Mouse (Mus musculus) lung, embryonic 16.5 days (tissue): ENCODE results near the gene Tmem132d. TPM values are rescaled to one million over a fixed set of nuclear protein-coding genes. Genes with fewer than 3 reads are reported as not detected.

Source experiments
- ATAC-seq: fragments of 200-750 bp; cut with Nextera tagmentation; 2 replicates; pipeline ENCODE4 v1.8.0; 2017; ENCODE audit warnings: low read depth, mild to moderate bottlenecking, moderate library complexity
- H3K27ac ChIP-seq: fragments of 300-500 bp; sonication (generic); 2 replicates; pipeline ENCODE4 v1.5.1; 2014; ENCODE audit warnings: mild to moderate bottlenecking, control low read depth, low read length
- H3K27me3 ChIP-seq: fragments of 300-500 bp; sonication (generic); 2 replicates; pipeline ENCODE4 v1.6.1; 2014; ENCODE audit warnings: low read depth, low read length, mixed read lengths; ENCODE audit not compliant: control insufficient read depth, insufficient read depth
- H3K36me3 ChIP-seq: fragments of 300-500 bp; sonication (generic); 2 replicates; pipeline ENCODE4 v1.6.1; 2014; ENCODE audit warnings: low read length; ENCODE audit not compliant: control insufficient read depth, insufficient read depth
- H3K4me1 ChIP-seq: fragments of 300-500 bp; sonication (generic); replicated peaks from 2 replicates; pipeline ENCODE4 v1.6.1; 2014; ENCODE audit warnings: low read length, mixed read lengths; ENCODE audit not compliant: control insufficient read depth, insufficient read depth
- H3K4me2 ChIP-seq: fragments of 300-500 bp; sonication (generic); 2 replicates; pipeline ENCODE4 v1.6.1; 2014; ENCODE audit warnings: low read depth, low read length, control low read depth
- H3K4me3 ChIP-seq: fragments of 300-500 bp; sonication (generic); 2 replicates; pipeline ENCODE4 v1.5.1; 2014; ENCODE audit warnings: mild to moderate bottlenecking, low read length, control low read depth
- H3K9ac ChIP-seq: fragments of 300-500 bp; sonication (generic); 2 replicates; pipeline ENCODE4 v1.6.1; 2014; ENCODE audit warnings: low read length, control low read depth
- H3K9me3 ChIP-seq: fragments of 300-500 bp; sonication (generic); 2 replicates; pipeline ENCODE4 v1.6.1; 2016; ENCODE audit warnings: low read length; ENCODE audit not compliant: control insufficient read depth
- WGBS: fragments of 180-500 bp; shearing (Covaris S2); extraction: QIAGEN DNeasy Blood & Tissue Kit; methylation state at CpG from one replicate; pipeline ENCODE4 v1.1.7; 2014; 5-methylcytosine and 5-hydroxymethylcytosine counted together
- polyA plus RNA-seq: library from polyadenylated mRNA; unstranded; fragments of >200 nt; fragmentation: Nextera tagmentation; extraction: Ambion mirVana; gene quantifications from 2 replicates; pipeline ENCODE4 v1.2.1, GENCODE M21; 2015

Tmem132d gene
- polyA plus RNA-seq, 1 experiment from 2014 or later, result 0.98 TPM

DNA sequence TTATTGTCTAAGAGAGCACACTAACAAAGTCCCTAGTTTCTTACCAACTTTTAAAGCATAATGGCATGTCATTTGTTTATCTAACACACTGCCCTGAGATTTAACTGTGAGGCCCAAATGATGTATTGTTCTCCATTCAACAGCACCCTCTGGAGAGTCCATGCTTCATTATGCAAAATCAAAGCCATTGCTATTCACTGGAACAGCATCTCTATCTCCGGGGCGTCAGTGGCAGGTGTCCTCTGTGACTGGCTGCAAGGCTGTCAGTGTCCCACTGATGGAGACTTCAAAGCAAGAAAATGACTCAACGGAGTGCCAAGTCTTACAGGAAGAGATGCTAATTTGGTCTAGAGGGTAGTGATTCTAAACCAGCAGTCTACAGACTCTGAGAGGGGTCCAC, 508.8 kb downstream of the Tmem132d start:
- H3K4me1 ChIP-seq, result no peaks in the 10 kb centered on the region
- H3K27me3 ChIP-seq, result no peaks in the 10 kb centered on the region
- H3K4me2 ChIP-seq, result no peak overlapping the region
- no peak overlapping the region for H3K4me3 ChIP-seq
- WGBS, result 64% methylated on average over 3 of the region's 3 CpGs
- no peak for ATAC-seq
- H3K9me3 ChIP-seq, result no peaks in the 10 kb centered on the region
- H3K9ac ChIP-seq, result no peak overlapping the region
- no peaks in the 10 kb centered on the region for H3K36me3 ChIP-seq
- H3K27ac ChIP-seq, result no peak overlapping the region

DNA sequence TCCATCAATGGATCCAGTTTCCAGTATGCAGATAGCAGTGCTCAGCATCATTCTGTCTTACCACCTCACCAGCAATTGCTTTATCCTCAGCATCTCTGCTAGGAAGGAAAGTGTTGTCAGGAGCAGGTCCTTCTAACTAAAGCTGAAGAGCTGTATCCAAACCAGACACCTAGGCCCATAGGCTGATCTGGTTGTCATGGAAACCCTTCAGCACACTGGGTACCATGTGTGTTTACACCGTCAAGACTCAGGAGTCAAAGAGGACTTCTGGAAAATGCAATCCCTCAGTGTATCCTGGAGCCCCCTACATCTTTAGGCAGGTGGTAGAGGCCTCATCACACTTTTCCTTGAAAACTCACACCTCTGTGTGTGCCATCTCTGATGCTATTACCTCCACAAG, 513.7 kb downstream of the Tmem132d start:
- ATAC-seq, result no peak
- Histone ChIP-seq H3K36me3 (no peaks in the 10 kb centered on the region), H3K27me3 (no peaks in the 10 kb centered on the region), H3K27ac (no peak overlapping the region), H3K4me2 (no peak overlapping the region), H3K4me1 (no peaks in the 10 kb centered on the region), H3K9me3 (no peaks in the 10 kb centered on the region), H3K9ac (no peak overlapping the region), H3K4me3 (no peak overlapping the region)
- WGBS, result 53% methylated on average over 1 of the region's 1 CpGs

DNA sequence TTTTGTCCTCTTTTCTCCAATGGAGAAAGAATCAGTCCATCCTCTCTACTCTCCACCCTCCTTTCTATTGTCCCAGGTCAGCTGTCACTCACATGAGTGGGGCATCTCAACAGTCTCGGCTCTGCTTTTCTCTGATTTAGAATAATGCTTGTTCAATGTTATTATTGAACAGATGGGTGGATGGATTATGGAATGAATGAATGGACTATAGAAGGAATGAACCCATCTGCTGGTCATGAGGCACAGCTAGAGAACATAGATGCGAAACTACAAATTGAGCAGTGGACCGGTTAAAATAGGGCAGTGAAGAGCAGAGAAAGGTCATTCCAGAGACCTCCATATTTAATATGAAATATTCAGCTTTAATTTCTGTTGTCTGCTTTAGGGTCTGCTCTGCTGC, 514.5 kb downstream of the Tmem132d start:
- no peaks in the 10 kb centered on the region for H3K27me3 ChIP-seq
- H3K4me2 ChIP-seq, result no peak overlapping the region
- H3K36me3 ChIP-seq, result no peaks in the 10 kb centered on the region
- no peak overlapping the region for H3K9ac ChIP-seq
- H3K27ac ChIP-seq, result no peak overlapping the region
- H3K4me1 ChIP-seq, result no peaks in the 10 kb centered on the region
- no peak overlapping the region for H3K4me3 ChIP-seq
- 88% methylated on average over 3 of the region's 3 CpGs for WGBS
- ATAC-seq, result no peak
- no peaks in the 10 kb centered on the region for H3K9me3 ChIP-seq

DNA sequence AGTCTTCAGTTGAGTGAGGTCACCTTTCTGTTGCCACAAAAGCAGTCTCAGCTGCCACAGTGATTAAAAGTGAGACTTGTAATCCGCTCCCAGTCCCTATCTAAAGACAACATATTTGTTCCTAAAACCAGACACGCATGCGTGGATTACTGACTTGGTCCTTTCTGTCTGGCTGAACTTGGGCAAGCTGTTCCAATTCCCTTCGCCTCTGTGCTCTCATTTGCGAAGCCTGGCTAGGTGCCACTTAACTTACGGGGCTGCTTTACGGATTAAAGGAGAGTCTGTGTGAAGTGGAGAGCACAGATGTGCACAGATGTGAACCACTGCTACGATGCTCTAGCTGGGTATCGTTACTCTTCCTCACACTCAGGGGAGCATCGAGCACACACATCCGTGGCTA, 518.7 kb downstream of the Tmem132d start:
- WGBS, result 81% methylated on average over 11 of the region's 11 CpGs
- no peak overlapping the region for H3K9ac ChIP-seq
- no peak for ATAC-seq
- H3K4me2 ChIP-seq, result no peak overlapping the region
- no peaks in the 10 kb centered on the region for H3K4me1 ChIP-seq
- H3K4me3 ChIP-seq, result no peak overlapping the region
- no peaks in the 10 kb centered on the region for H3K27me3 ChIP-seq
- no peaks in the 10 kb centered on the region for H3K36me3 ChIP-seq
- no peaks in the 10 kb centered on the region for H3K9me3 ChIP-seq
- H3K27ac ChIP-seq, result no peak overlapping the region

DNA sequence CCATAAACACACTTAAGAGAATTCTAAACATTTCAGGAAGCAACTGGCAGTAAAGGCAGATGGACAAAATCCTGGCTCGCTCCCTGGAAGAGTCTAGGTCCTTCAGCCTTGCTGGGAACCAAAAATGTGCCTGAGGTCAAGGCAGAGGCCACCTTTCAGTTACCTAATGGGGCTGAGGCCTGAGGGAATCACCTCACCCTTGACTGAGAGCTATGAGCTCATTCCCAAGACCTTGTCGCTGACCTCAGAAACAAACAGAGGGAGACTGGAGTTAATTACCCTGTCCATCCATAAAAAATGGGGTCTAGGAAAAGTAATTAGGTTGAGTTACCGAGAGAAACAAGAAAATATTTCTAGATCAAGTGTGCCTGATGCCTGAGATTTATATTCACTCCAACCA, 521.3 kb downstream of the Tmem132d start:
- no peak for ATAC-seq
- WGBS, result 45% methylated on average over 3 of the region's 3 CpGs
- H3K27ac ChIP-seq, result no peak overlapping the region
- H3K4me1 ChIP-seq, result no peaks in the 10 kb centered on the region
- H3K4me3 ChIP-seq, result no peak overlapping the region
- H3K27me3 ChIP-seq, result no peaks in the 10 kb centered on the region
- H3K36me3 ChIP-seq, result no peaks in the 10 kb centered on the region
- no peak overlapping the region for H3K4me2 ChIP-seq
- H3K9ac ChIP-seq, result no peak overlapping the region
- no peaks in the 10 kb centered on the region for H3K9me3 ChIP-seq

DNA sequence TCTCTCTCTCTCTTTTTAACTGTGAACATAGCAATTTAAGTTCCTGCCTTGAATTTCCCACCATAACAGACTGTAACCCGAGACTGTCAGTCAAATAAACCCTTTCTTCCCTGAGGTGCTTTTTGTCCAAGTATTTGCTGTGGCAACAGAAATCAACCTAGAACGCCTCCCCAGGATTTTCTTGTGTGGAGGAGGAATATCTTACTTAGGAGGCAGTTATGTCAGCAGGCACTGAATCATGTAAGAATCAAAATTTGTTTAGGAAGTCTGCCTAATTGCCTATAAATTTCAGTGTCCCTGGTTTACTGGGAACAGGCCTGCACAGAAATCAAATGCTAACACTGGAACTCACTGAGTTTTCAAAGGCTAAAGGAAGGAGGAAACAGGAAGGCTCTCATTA, 522.5 kb downstream of the Tmem132d start:
- no peak overlapping the region for H3K4me3 ChIP-seq
- 30% methylated on average over 2 of the region's 2 CpGs for WGBS
- H3K27me3 ChIP-seq, result no peaks in the 10 kb centered on the region
- no peaks in the 10 kb centered on the region for H3K4me1 ChIP-seq
- no peaks in the 10 kb centered on the region for H3K36me3 ChIP-seq
- H3K9me3 ChIP-seq, result no peaks in the 10 kb centered on the region
- H3K27ac ChIP-seq, result no peak overlapping the region
- no peak overlapping the region for H3K4me2 ChIP-seq
- no peak overlapping the region for H3K9ac ChIP-seq
- no peak for ATAC-seq

DNA sequence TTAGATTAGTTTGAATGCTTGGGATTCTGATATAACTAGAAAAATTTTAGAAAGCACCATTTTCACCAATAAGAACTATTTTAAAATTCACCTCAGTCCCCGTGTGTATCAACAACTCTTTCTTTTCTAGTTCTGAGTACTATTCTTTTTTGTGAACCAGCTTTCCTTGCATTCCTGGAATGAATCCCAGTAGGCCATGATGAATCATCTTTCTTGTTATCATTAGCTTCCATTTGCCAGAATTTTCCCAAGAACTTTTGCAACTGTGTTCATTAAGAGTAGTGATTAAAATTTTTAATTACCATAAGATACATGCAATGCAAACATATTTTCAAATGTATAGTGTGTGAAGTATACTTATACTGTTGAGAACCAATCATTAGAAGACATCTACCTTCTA, 537.7 kb downstream of the Tmem132d start:
- Histone ChIP-seq H3K4me2 (no peak overlapping the region), H3K27me3 (no peaks in the 10 kb centered on the region), H3K4me3 (no peak overlapping the region), H3K9ac (no peak overlapping the region), H3K27ac (no peak overlapping the region), H3K9me3 (no peaks in the 10 kb centered on the region), H3K4me1 (no peaks in the 10 kb centered on the region), H3K36me3 (no peaks in the 10 kb centered on the region)
- ATAC-seq, result no peak
- 77% methylated on average over 1 of the region's 1 CpGs for WGBS

DNA sequence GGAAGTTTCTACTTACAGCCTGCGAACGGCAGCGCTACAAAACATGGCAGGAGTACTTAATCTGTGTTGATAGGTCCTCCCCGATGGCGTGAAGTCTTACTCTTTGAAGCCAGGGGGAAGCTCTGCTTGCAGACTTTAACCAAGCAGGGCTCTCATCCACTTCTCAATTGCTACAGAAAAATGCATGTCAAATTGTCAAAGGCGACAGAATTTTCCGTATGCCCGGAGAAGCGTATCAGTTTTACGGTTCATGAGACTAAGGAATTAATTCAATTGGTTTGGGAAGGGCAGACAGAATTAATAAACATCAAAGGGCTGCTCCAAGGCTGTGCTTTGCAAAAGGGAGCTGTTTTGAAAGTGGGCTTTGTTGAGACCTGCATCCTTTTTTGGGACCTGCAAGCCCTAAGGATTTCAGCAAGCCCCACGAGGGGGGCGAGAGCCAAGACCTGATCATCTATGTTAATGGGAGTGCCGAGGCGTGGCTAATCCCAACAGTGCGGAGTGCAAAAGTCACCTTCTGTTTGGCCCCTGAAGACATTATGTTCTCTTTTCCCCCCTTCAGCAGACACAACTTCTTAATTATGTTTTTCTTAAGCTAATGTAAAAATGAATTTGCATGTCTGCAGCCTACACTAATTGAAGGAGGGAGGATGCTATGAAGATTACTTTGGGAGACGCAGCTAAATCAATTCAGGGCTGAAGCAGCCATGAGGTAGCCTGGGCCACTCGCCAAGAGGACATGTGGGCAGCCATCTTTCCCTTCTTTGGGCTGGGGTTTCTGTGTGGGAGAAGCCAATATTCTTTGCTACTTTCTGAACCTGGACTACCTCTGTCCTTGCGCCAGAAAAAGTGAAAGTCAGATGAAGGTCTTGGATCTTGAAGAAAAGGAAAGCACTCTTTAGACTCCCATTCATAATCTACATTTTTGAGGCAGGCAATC, 547.0 kb downstream of the Tmem132d start:
- H3K27me3 ChIP-seq, result no peaks in the 10 kb centered on the region
- H3K4me1 ChIP-seq, result no peaks in the 10 kb centered on the region
- no peaks in the 10 kb centered on the region for H3K36me3 ChIP-seq
- no peak overlapping the region for H3K27ac ChIP-seq
- WGBS, result 90% methylated on average over 18 of the region's 18 CpGs
- ATAC-seq, result no peak
- H3K9me3 ChIP-seq, result no peaks in the 10 kb centered on the region; the same call in 1 of the 2 replicates
- H3K4me2 ChIP-seq, result no peak overlapping the region
- no peak overlapping the region for H3K9ac ChIP-seq
- H3K4me3 ChIP-seq, result no peak overlapping the region

DNA sequence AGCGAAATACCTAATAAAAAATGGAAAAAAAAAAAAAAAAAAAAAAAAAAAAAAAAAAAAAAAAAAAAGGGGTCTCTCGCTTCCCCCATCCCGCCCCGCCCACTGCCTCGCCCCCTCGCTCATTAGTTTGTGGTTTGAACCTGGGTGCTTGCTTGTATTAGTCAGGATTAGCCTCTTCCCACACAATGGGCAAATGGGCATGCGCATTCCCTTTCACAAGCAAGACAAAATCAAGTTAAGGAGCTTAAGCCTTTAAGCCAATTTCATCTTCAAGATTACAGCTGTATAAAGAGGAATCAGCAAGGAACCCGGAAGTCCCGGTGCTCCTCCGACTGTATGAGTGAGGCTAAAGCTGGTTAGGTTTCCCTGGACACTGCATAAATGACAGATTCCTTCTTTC, 549.9 kb downstream of the Tmem132d start:
- Histone ChIP-seq H3K27me3 (no peaks in the 10 kb centered on the region), H3K4me1 (no peaks in the 10 kb centered on the region), H3K4me3 (no peak overlapping the region), H3K9me3 (no peaks in the 10 kb centered on the region; the same call in 1 of the 2 replicates), H3K4me2 (no peak overlapping the region), H3K9ac (no peak overlapping the region), H3K27ac (no peak overlapping the region), H3K36me3 (no peaks in the 10 kb centered on the region)
- WGBS, result 66% methylated on average over 9 of the region's 10 CpGs
- ATAC-seq, result no peak
